Mouse (Mus musculus) heart, postnatal 36 days (tissue): Measurements from ENCODE around the gene Slc23a2. TPM values are rescaled to one million over a fixed set of nuclear protein-coding genes. Genes with fewer than 3 reads are reported as not detected.

Experiments
- DNase-seq, 2 experiments: peaks; one replicate each; pipeline ENCODE4 v3.0.0; 2021 to 2022
- intact Hi-C: fragments of 180-260 bp; cut with DNase I; formaldehyde crosslinking; loops from one replicate; pipeline ENCODE4 v1.15.1; 2025
- total RNA-seq, 2 experiments: library from RNA; stranded (reverse); gene quantifications; 2 replicates each; pipeline ENCODE4 v1.2.3; 2021

Slc23a2 gene
- total RNA-seq, 2 experiments from 2014 or later = 13.0 to 14.1 TPM

GRCm38 (mm10) chr2:132059919-132060318, 85.0 kb downstream of the Slc23a2 start:
- intact Hi-C loops = loop anchor here (5.0 kb wide), 3 partner anchors 52 to 177 kb away; no protein-coding TSS in a partner anchor
- DNase-seq = no peak

GRCm38 (mm10) chr2:132055349-132055753, 89.6 kb downstream of the Slc23a2 start:
- intact Hi-C loops = no loop called here
- DNase-seq = no peak

GRCm38 (mm10) chr2:132053824-132054223, 91.1 kb downstream of the Slc23a2 start:
- DNase-seq = no peak
- intact Hi-C loops = no loop called here

GRCm38 (mm10) chr2:132051798-132052197, 93.1 kb downstream of the Slc23a2 start:
- intact Hi-C loops = no loop called here
- no peak for DNase-seq

DNA sequence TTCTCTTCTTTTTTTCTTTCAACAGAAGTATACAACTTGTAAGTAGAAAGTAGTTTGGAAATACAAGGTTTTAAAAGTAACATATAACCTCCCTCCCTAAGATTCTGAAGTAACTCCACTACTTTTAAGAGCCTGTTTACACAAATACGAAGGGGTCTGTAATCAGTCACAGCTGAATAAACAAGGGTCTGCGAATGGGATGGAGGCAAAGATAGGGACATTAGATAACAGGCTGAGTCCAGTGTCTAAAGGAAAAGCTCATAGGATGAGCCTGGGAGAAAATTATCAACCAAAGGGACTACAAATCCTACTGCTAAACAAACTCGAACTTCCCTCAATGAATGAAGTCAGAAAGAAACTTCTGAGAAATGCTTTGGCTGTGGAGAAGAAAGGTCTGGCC, 95.0 kb downstream of the Slc23a2 start:
- intact Hi-C loops = no loop called here
- DNase-seq = no peak

- intact Hi-C loops = no loop called here
- no peak for DNase-seq
Observed at GRCm38 (mm10) chr2:132049491-132049890, 95.4 kb downstream of the Slc23a2 start.

DNA sequence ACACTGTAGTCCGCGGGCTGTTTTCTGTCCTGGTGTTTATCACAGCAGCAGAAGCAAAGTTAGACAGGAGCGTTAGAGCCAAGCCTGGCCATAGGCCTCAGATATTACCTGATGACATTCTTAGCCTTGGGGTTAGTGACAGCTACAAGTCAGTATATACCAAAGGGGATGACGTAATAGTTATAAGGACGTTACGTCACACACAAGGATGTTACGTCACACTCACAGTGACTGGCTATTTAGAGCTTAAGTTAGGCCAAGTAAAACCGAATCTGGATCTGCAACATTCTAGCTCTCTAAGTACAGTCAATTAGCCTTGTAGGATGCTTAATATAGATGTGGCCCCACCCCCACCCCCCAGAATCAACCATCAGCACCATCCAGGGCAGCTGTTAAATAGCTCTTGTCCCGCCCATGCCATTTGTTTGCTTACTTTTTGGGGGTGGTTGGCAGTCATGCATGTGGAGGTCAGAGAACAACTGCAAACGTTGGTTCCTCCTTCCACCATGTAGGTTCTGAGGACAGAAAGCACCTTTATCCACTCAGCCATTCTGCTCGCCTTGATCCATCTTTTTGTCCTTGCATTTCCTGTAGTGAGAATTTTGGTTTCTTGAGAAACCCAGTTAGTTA, 96.7 kb downstream of the Slc23a2 start:
- no peak for DNase-seq
- intact Hi-C loops = no loop called here

DNA sequence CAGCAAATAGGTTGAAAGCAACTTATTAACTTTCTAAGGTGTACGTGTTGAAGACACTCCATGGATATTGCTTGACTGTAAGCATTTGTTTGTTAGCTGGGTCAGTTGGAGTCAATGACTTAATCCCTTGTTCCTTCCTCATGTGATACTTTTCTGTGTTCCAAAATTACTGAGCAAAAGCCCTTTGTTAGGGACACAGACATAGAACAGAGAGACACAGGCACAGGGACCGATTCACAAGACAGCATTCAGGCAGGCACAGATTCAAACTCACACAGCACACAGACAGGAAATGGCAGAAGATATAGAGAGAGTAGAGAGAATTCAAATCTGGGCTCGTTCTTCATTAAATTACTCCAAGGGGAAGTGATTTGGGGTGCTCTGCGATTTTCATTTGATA, 97.5 kb downstream of the Slc23a2 start:
- intact Hi-C loops = no loop called here
- no peak for DNase-seq

DNA sequence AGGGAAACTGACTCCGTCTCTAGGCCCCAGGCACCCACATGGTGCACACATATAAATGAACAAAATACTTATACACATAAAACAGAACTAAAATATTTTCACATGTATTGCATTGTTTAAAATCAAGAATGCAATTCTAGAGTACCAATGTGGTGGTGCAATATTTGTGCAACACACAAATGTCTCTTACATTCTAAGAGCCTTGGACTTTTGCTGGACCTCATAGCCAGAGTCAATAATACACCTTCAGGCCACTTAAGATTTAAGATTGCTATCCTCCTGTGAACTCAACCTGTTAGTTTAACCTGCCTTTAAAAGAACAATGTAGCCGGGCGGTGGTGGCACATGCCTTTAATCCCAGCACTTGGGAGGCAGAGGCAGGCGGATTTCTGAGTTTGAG, 98.2 kb downstream of the Slc23a2 start:
- DNase-seq = no peak
- intact Hi-C loops = no loop called here

- intact Hi-C loops = no loop called here
Observed at GRCm38 (mm10) chr2:132044320-132045274, 100.3 kb downstream of the Slc23a2 start.

DNA sequence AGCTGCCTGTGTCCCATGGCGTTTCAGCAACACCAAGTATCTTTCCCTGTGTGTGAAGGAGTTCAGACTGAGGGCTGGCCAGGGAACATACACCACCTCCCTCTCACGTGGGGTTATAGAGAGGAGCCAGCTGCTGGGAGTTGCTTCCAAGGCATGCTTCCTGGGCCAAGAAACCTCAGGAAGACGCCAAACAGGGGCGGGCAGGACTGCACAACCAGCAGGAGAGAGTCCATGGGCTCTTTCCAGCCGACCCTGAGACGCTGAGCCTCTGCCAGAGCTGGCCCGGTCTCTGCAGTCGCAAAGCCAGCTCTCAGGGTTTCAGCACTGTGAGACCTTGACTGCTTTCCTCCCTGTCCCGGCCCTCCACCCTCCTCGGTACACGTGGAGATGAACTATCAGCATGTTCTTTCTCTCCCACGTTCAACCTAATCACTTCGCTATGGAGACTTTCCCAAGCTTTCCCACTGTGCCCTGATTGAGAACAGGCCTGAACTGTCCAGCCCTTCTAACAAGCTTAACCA, 101.7 kb downstream of the Slc23a2 start:
- DNase-seq = peak; percentile 80 to 86
- intact Hi-C loops = no loop called here

More at GRCm38 (mm10) chr2:132044320-132045274, 100.3 kb downstream of the Slc23a2 start:
- DNase-seq = no peak

GRCm38 (mm10) chr2:132039894-132040293, 105.0 kb downstream of the Slc23a2 start:
- intact Hi-C loops = no loop called here
- DNase-seq = no peak

- DNase-seq = no peak
- intact Hi-C loops = no loop called here
Observed at GRCm38 (mm10) chr2:132036326-132036725, 108.6 kb downstream of the Slc23a2 start.

DNA sequence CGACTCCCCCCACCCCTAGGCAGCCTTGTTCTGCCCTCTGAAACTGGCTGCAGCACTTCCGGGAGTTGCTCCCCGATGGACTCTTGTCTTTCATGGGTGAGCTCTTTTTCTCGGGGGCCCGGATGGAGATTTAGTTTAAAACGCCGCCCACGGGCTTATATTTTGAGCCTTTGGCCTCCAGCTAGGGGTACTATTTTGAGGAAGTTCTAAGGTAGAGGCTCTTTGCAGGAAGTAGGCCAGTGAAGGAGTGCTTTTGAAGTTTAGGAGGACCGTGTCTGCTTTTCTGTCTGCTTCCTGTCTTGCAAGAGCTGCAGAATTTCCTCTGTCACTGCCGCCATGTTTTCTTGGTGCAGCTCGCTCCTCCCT, 109.5 kb downstream of the Slc23a2 start:
- no peak for DNase-seq
- intact Hi-C loops = no loop called here

DNA sequence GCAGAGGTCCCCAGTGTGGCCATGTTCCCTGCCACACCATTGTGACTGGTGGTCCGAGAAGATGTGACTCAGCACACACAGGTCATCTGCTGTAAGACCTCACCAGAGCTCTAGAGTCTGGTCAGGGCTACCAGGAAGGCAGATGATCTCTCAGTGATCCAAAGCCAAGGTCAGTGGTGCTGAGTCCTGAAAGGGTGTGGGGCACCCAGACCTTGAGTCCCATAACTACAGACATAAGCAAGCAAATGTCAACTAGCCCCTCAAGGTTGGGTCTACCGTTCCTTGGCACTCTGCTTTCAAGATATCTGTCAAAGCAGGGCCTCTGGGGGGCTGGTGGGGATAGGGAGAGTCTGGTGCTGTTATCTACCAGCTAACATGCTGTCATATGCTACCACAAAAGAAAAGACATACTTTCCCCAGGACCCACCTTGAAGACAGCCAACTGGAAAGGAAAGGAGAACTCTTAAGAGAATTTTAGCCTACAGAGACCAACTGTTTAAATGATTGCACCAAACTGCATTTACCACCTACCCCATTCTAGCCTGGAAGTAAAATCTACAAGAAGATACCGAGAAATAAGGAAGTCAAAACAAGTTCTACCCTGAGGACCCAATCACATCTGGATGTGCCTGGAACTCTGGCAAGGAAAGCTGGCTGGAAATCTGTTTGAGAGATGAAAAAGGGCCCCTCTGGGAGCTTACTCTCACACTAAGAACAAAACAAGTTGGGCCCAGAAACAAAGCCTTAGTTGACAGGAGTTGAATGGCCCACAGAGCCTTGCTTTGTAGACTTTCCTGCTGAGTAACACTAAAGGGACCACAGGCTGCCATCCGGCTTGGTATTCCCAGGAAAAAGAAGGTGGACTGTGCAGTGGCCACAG, 110.1 kb downstream of the Slc23a2 start:
- DNase-seq = no peak
- intact Hi-C loops = no loop called here

DNA sequence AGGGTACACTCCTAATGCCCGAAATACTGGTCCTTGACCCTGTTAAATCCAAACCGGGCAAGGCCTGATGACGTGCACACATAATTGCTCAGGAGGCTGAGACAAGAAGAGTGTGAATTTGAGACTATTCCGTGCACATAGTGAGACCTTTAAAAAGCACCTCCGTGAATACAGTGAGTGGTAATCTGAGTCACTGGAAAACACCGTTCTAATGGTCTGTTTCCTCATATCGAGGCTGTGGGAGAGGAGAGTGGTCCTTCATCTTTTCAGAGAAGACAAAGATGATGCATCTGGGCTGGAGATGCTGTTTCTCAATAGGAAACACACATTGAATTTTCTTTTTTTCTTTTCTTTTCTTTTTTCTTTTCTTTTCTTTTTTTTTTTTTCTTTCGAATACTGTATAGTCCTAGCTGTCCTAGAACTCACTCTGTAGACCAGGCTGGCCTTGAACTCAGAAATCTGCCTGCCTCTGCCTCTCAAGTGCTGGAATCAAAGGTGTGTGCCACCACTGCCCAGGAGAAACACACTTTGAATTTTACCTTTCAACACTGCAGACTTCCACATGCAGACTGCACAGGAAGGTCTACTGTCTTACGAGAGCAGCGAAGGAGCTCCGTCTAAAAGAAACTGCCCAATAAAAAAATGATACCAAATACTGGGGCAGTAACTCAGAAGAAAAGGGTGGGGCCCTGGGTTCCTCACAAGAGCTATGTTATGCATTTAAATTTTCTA, 113.4 kb downstream of the Slc23a2 start:
- intact Hi-C loops = no loop called here
- no peak for DNase-seq

GRCm38 (mm10) chr2:132030418-132031363, 114.2 kb downstream of the Slc23a2 start:
- intact Hi-C loops = no loop called here
- no peak for DNase-seq

- intact Hi-C loops = no loop called here
- DNase-seq = peak; percentile 77 to 79
Observed at GRCm38 (mm10) chr2:132029646-132030417, 115.1 kb downstream of the Slc23a2 start, which contains the start of gene Rassf2. Rassf2 (minus strand) TSS chr2:132030258.
